Mouse (Mus musculus) midbrain, embryonic 13.5 days (tissue): ENCODE measurements around the gene Esrra. TPM values are rescaled to one million over a fixed set of nuclear protein-coding genes. Genes with fewer than 3 reads are reported as not detected.
A peak's percentile ranks its signal among the peaks of the same experiment; 100 is the strongest.

Experiments used
- ATAC-seq: fragments of 200-750 bp; cut with Nextera tagmentation; 2 replicates; pipeline ENCODE4 v1.8.0; 2017; ENCODE audit warnings: mild to moderate bottlenecking, moderate TSS enrichment, moderate library complexity
- H3K27ac ChIP-seq: fragments of 300-500 bp; sonication (generic); 2 replicates; pipeline ENCODE4 v1.5.1; 2015; ENCODE audit warnings: inconsistent platforms, mild to moderate bottlenecking, moderate library complexity
- H3K27me3 ChIP-seq: fragments of 300-500 bp; sonication (generic); 2 replicates; pipeline ENCODE4 v1.6.1; 2015; ENCODE audit warnings: mild to moderate bottlenecking, inconsistent platforms
- H3K36me3 ChIP-seq: fragments of 300-500 bp; sonication (generic); 2 replicates; pipeline ENCODE4 v1.6.1; 2015; ENCODE audit warnings: mild to moderate bottlenecking, inconsistent platforms
- H3K4me1 ChIP-seq: fragments of 300-500 bp; sonication (generic); replicated peaks from 2 replicates; pipeline ENCODE4 v1.6.1; 2015; ENCODE audit warnings: inconsistent platforms
- H3K4me2 ChIP-seq: fragments of 300-500 bp; sonication (generic); replicated peaks from 2 replicates; pipeline ENCODE4 v1.6.1; 2015; ENCODE audit warnings: moderate library complexity, mild to moderate bottlenecking, inconsistent platforms
- H3K4me3 ChIP-seq: fragments of 300-500 bp; sonication (generic); replicated peaks from 2 replicates; pipeline ENCODE4 v1.5.1; 2015; ENCODE audit warnings: mild to moderate bottlenecking, inconsistent platforms
- H3K9ac ChIP-seq: fragments of 300-500 bp; sonication (generic); replicated peaks from 2 replicates; pipeline ENCODE4 v1.6.1; 2015; ENCODE audit warnings: mild to moderate bottlenecking, inconsistent platforms
- H3K9me3 ChIP-seq: fragments of 300-500 bp; sonication (generic); 2 replicates; pipeline ENCODE4 v1.6.1; 2016; ENCODE audit warnings: mild to moderate bottlenecking, inconsistent platforms
- WGBS: fragments of 180-500 bp; shearing (Covaris S2); methylation state at CpG from one replicate; pipeline ENCODE4 v1.1.7; 2015; 5-methylcytosine and 5-hydroxymethylcytosine counted together
- polyA plus RNA-seq: library from polyadenylated mRNA; unstranded; fragments of >200 nt; fragmentation: Nextera tagmentation; extraction: Ambion mirVana; gene quantifications from 2 replicates; pipeline ENCODE4 v1.2.1, GENCODE M21; 2015

Esrra gene
- polyA plus RNA-seq, 1 experiment from 2014 or later, result 18.3 TPM

GRCm38 (mm10) chr19:6951381-6951968 lies 29.9 kb upstream of the Esrra start:
- WGBS, result under 1% methylated on average over 35 of the region's 35 CpGs
- peak overlapping the region; percentile 62 for H3K4me3 ChIP-seq

GRCm38 (mm10) chr19:6950613-6951153 lies 29.1 kb upstream of the Esrra start:
- Histone ChIP-seq H3K9ac (peak overlapping the region; percentile 84), H3K9me3 (no peaks in the 10 kb centered on the region), H3K27ac (peak overlapping the region; percentile 97), H3K27me3 (no peaks in the 10 kb centered on the region), H3K36me3 (peaks cover 15% of the 10 kb centered on the region; the same call in 1 of the 2 replicates), H3K4me1 (peaks cover 25% of the 10 kb centered on the region), H3K4me3 (peak overlapping the region; percentile 62), H3K4me2 (peak overlapping the region; percentile 99)
- under 1% methylated on average over 28 of the region's 28 CpGs for WGBS
- ATAC-seq, result peak; percentile 52

More at GRCm38 (mm10) chr19:6951381-6951968, 29.9 kb upstream of the Esrra start:
- Histone ChIP-seq H3K36me3 (peaks cover 17% of the 10 kb centered on the region; the same call in 1 of the 2 replicates), H3K27me3 (no peaks in the 10 kb centered on the region), H3K27ac (peak overlapping the region; percentile 97), H3K4me1 (peaks cover 25% of the 10 kb centered on the region), H3K9me3 (no peaks in the 10 kb centered on the region), H3K9ac (peak overlapping the region; percentile 84), H3K4me2 (peak overlapping the region; percentile 99)
- peak; percentile 84 for ATAC-seq

GRCm38 (mm10) chr19:6949951-6950350 lies 28.3 kb upstream of the Esrra start:
- Histone ChIP-seq H3K4me1 (peaks cover 25% of the 10 kb centered on the region), H3K27ac (peak overlapping the region; percentile 97), H3K9ac (peak overlapping the region; percentile 84), H3K9me3 (no peaks in the 10 kb centered on the region), H3K4me2 (peak overlapping the region; percentile 99), H3K27me3 (no peaks in the 10 kb centered on the region), H3K36me3 (peaks cover 12% of the 10 kb centered on the region; the same call in 1 of the 2 replicates), H3K4me3 (peak overlapping the region; percentile 62)
- 53% methylated on average over 5 of the region's 5 CpGs for WGBS
- ATAC-seq, result no peak

GRCm38 (mm10) chr19:6949532-6949931 lies 27.9 kb upstream of the Esrra start:
- H3K4me2 ChIP-seq, result peak overlapping the region; percentile 99; the same call in 1 of the 2 replicates

GRCm38 (mm10) chr19:6948186-6948585 lies 26.6 kb upstream of the Esrra start:
- no peaks in the 10 kb centered on the region for H3K9me3 ChIP-seq
- 86% methylated on average over 4 of the region's 4 CpGs for WGBS
- peaks cover 31% of the 10 kb centered on the region for H3K4me1 ChIP-seq
- H3K9ac ChIP-seq, result no peak overlapping the region
- no peaks in the 10 kb centered on the region for H3K27me3 ChIP-seq
- no peak overlapping the region for H3K27ac ChIP-seq
- H3K36me3 ChIP-seq, result peaks cover 4% of the 10 kb centered on the region; the same call in 1 of the 2 replicates
- H3K4me3 ChIP-seq, result no peak overlapping the region
- H3K4me2 ChIP-seq, result no peak overlapping the region
- ATAC-seq, result no peak

More at GRCm38 (mm10) chr19:6949532-6949931, 27.9 kb upstream of the Esrra start:
- 91% methylated on average over 5 of the region's 5 CpGs for WGBS
- no peak overlapping the region for H3K9ac ChIP-seq
- H3K4me3 ChIP-seq, result no peak overlapping the region; the same call in 1 of the 2 replicates
- H3K27me3 ChIP-seq, result no peaks in the 10 kb centered on the region
- no peaks in the 10 kb centered on the region for H3K9me3 ChIP-seq
- H3K27ac ChIP-seq, result no peak overlapping the region
- H3K4me1 ChIP-seq, result peaks cover 25% of the 10 kb centered on the region
- H3K36me3 ChIP-seq, result peaks cover 9% of the 10 kb centered on the region; the same call in 1 of the 2 replicates
- ATAC-seq, result no peak

GRCm38 (mm10) chr19:6947742-6948141 lies 26.1 kb upstream of the Esrra start:
- H3K36me3 ChIP-seq, result peaks cover 4% of the 10 kb centered on the region; the same call in 1 of the 2 replicates
- no peaks in the 10 kb centered on the region for H3K9me3 ChIP-seq
- H3K9ac ChIP-seq, result no peak overlapping the region
- no peak overlapping the region for H3K4me2 ChIP-seq
- no peak for ATAC-seq
- 64% methylated on average over 4 of the region's 4 CpGs for WGBS
- no peaks in the 10 kb centered on the region for H3K27me3 ChIP-seq
- H3K27ac ChIP-seq, result no peak overlapping the region
- no peak overlapping the region for H3K4me3 ChIP-seq
- peaks cover 31% of the 10 kb centered on the region for H3K4me1 ChIP-seq

GRCm38 (mm10) chr19:6943709-6944108 lies 22.1 kb upstream of the Esrra start:
- Histone ChIP-seq H3K4me3 (no peak overlapping the region), H3K9ac (no peak overlapping the region), H3K27me3 (no peaks in the 10 kb centered on the region), H3K4me2 (no peak overlapping the region), H3K27ac (no peak overlapping the region), H3K9me3 (no peaks in the 10 kb centered on the region), H3K36me3 (peaks cover 4% of the 10 kb centered on the region; the same call in 1 of the 2 replicates), H3K4me1 (peaks cover 38% of the 10 kb centered on the region)
- no peak for ATAC-seq
- WGBS, result 95% methylated on average over 6 of the region's 6 CpGs

GRCm38 (mm10) chr19:6942764-6943163 lies 21.2 kb upstream of the Esrra start:
- Histone ChIP-seq H3K27ac (peak overlapping the region; percentile 98), H3K27me3 (no peaks in the 10 kb centered on the region), H3K9ac (peak overlapping the region; percentile 96), H3K36me3 (peaks cover 10% of the 10 kb centered on the region), H3K4me1 (peaks cover 47% of the 10 kb centered on the region), H3K9me3 (no peaks in the 10 kb centered on the region), H3K4me2 (peak overlapping the region; percentile 99), H3K4me3 (peak overlapping the region; percentile 83)
- WGBS, result 21% methylated on average over 5 of the region's 5 CpGs
- ATAC-seq, result peak; percentile 21

GRCm38 (mm10) chr19:6942249-6942691 lies 20.7 kb upstream of the Esrra start, which contains the start of gene Gpr137:
Gpr137 (minus strand) TSS chr19:6942480.
- H3K4me2 ChIP-seq, result peak within 1 kb of the TSS; percentile 99
- ATAC-seq, result peak; percentile 85
- under 1% methylated on average over 27 of the region's 27 CpGs for WGBS
- no peaks in the 10 kb centered on the region for H3K27me3 ChIP-seq
- H3K36me3 ChIP-seq, result peaks cover 13% of the 10 kb centered on the region
- H3K4me3 ChIP-seq, result peak within 1 kb of the TSS; percentile 83
- peak within 1 kb of the TSS; percentile 96 for H3K9ac ChIP-seq
- peaks cover 50% of the 10 kb centered on the region for H3K4me1 ChIP-seq
- peak within 1 kb of the TSS; percentile 98 for H3K27ac ChIP-seq
- H3K9me3 ChIP-seq, result no peaks in the 10 kb centered on the region

- H3K4me2 ChIP-seq, result peak within 1 kb of the TSS; percentile 99
- H3K27ac ChIP-seq, result peak within 1 kb of the TSS; percentile 98
- peaks cover 13% of the 10 kb centered on the region for H3K36me3 ChIP-seq
- peak; percentile 83 for ATAC-seq
- H3K9me3 ChIP-seq, result no peaks in the 10 kb centered on the region
- H3K4me3 ChIP-seq, result peak within 1 kb of the TSS; percentile 83
- no peaks in the 10 kb centered on the region for H3K27me3 ChIP-seq
- H3K4me1 ChIP-seq, result peaks cover 50% of the 10 kb centered on the region
- peak within 1 kb of the TSS; percentile 96 for H3K9ac ChIP-seq
- under 1% methylated on average over 83 of the region's 83 CpGs for WGBS
Measured at GRCm38 (mm10) chr19:6941372-6942248, 20.0 kb upstream of the Esrra start, which contains the start of gene Bad. Bad (plus strand) TSS chr19:6941861.

- Histone ChIP-seq H3K27me3 (peaks cover 8% of the 10 kb centered on the region), H3K27ac (peak overlapping the region; percentile 98), H3K9ac (peak overlapping the region; percentile 96), H3K36me3 (peaks cover 12% of the 10 kb centered on the region), H3K4me2 (peak overlapping the region; percentile 99), H3K4me3 (peak overlapping the region; percentile 83), H3K9me3 (no peaks in the 10 kb centered on the region), H3K4me1 (peaks cover 50% of the 10 kb centered on the region)
- 22% methylated on average over 29 of the region's 29 CpGs for WGBS
- ATAC-seq, result peak; percentile 60
Measured at GRCm38 (mm10) chr19:6940396-6941351, 19.1 kb upstream of the Esrra start.
